Mouse (Mus musculus): Measurements from ENCODE around the gene Nisch.

Gene Nisch

DNA sequence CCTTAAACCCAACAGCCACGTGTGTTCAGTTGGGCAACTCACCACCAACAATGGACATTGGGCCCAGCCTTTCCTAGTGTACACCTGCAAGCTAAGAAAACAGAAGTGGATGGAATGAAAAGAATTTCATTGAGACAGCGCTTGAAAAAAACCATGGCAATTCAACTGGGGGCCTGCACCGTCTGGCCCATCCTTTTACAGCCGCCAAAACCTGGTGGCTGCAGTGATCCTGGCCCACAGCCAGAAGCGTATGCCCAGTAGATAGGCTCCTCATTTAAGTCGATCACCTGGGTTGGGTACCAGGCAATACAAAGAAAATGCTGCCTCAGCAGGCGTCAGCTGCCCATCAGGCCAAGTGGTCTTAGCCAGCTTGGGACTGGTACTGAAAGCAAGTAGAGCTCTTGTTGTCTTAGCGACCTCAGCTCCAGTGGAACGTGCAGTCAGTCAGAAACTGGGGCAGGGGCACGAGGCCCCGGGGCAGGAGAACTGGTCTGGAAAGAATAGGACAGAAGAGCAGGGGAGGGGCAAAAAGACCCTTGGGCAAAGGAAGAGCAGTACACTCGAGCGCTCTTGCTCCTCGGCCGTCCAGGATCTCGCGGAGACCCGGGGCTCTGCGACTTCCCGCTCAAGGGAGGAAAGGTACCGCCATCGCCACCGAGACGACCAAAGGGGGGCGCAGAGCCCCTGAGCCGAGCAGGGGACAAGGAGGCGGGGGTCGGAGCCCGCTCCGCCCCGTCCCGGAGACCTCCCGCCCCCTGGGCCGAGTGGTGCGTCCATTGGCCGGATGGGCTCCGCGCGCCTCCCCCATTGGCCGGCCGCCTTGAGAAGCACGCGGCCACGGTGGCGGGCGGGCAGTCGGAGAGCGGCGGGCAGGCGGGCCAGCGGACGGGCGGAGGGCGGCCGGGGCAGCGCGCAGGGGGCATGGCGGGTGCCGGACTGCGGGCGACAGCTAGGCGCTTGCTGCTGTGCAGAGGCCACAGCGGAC lies 86.2 kb downstream of the Nisch start, which contains the start of gene Nt5dc2:
Gene Nt5dc2 (plus strand): TSS at position 818 of the 985 bp plus-strand sequence.
- peak; percentile 75 for DNase-seq (ENCODE audit: low read depth, low spot score)

DNA sequence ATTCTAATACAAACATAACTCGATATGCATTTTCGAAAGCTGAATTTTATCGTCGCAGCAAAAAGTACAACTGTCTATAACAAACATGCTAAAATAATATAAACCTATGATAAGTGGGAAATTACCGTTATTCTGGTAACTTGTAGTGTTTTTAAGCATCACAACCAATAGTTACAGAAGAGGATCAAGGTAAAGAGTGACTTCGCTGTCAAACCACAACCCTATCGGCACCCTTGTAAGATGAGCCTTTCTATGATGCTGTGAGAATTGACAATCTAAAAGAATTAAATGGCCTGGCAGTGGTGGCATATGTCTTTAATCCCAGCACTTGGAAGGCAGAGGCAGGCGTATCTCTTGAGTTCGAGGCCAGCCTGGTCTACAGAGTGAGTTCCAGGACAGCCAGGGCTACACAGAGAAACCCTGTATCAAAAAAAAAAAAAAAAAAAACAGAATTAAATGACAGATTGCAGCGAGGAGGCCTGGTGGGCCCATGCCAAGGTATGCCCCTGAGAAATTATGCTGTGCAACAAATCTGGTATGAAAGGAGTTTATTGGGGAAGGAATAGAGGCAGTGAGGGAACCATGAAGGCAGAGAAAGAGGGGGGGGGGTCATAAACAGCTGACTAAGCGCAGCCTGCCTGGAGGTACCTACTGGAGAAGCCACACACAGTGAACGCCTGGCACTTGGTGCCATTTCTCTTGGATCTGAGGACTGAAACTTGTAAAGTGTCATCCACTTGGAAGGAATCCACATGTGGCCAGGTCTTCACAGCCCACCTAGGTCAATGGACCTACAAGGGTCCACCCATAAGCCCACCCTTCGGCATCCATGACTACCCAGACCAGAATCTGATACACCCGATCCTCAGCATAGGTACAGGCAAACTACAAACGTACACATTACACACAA lies 87.2 kb downstream of the Nisch start:
- DNase-seq (ENCODE audit: low read depth, low spot score): peak; percentile 8

DNA sequence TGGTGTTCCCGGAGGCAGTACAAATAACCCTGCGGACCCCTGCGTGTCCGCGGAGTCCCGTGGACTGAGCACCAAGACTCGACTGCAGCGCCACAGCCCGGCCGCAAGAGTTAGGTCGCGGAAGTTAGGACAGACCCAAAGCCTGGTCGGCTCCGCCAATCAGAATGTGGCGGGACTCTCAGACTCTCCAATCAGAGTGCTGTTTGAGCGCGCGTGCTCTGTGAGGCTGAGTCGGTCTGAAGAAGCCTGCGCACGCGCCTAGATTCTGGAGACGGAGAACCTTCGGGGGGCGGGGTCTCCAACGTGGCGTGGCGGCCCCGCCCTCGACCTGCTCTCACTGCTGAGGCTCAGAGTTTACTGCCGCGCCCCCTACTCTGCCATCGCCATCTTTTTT lies 87.9 kb downstream of the Nisch start, which contains the start of gene Smim4:
Gene Smim4 (minus strand): TSS at position 131 of the 394 bp plus-strand sequence.
- DNase-seq (ENCODE audit: low read depth, low spot score): peak; percentile 99

DNA sequence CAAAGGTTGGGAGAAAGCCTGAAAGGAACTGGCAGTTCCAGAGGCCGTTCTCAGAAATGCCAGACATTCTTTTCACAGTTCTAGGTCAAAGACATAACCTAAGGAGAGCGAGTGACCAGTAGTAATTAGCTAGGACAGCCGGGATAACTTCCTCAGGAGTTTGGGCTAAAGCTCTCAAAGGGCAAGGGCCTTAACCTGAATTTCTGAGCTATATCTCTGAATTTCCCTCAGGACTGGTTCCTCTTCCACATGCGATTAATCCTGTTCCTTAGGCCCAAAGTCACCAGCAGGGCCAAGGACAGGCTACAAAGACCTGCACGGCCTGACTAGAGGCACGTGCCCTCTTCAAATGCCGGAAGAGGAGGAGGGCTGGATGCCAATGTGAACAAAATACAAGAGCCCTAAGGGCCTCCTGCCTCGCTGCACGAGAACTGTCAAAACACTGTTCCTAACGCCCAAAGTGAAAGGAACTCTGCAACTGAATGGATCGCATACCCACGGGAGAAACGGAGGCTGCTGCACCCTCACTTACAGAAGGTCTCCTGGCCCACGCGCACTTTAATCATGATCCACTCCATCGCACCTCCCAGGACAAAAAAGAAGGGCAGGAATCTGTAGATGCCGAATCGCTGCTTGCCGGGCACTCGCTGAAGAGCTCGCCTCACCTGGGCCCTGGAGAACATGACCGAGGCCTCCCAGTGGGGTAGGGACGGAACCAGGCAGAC lies 88.5 kb downstream of the Nisch start:
- peak; percentile 77 for DNase-seq (ENCODE audit: low read depth, low spot score)

DNA sequence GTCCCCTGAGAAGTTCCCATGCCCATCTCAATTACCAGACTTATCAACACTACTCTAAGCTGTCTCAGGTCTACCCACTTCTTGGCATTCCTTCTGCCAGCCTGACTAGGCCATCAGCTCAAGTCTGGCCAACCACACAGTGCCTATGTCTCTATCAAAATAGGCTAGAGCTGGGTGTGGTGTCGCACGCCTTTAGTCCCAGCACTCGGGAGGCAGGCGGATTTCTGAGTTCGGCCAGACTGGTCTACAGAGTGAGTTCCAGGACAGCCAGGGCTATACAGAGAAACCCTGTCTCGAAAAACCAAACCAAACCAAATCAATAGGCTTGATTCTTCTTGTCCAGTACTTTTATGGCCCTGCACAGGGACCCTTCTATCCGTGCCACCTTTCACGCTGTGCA lies 89.9 kb downstream of the Nisch start:
- no peak for DNase-seq (ENCODE audit: low read depth, low spot score)

DNA sequence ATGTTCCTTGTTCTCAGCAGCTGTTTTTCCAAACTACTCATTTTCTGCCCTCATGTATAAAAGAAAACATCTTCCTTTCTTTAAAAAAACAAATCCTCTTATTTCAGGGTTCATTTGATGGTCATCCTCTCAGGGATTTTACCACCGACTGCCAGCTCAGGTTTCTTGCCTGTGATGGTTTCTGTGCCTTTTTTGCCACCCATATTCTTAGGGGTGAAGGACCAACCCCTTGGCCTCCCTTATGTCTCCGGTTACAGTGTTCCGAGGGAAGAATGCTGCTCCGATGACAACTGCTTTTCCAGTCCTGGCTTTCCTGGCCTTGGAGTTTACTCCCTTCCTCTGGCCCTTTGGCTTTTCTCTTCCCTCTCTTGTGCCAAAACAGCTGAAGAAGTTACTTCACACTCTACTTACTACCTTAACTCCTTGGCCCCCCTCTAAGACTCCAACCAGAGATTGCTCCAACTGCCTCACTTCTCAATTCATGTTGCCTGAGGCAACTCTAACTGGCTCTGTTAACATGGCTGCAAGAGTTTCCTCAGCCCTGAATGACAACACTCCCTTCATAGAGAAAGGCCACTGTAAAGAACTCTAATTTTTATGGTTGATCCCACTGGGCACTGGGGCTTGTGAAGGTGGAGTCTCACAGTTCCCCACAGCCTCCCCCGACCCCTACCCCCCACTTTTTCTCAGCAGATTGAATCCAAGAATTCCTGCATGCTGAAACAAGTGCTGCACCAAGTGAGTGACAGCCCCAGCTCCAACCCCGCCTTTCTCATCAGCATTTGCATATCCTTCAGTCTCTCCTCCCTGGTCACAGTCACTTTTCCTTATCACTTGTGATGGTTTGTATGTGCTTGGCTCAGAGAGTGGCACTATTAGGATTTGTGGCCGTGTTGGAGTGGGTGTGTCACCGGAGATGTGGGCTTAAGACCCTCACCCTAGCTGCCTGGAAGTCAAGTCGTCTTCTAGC lies 91.4 kb downstream of the Nisch start:
- no peak for DNase-seq (ENCODE audit: low read depth, low spot score)
